Mouse (Mus musculus) layer of hippocampus, adult 11-12 months (tissue): ENCODE results near the gene Rnf115.
"Not testable (repeated sequence)": the region's sequence is repeated elsewhere in the genome, so short reads cannot be mapped to it uniquely, and the experiment has no call there.

ENCODE experiments used
- DNase-seq: peaks from one replicate; pipeline ENCODE4 v3.0.0; 2022; ENCODE audit warnings: low spot score

The Rnf115 gene

GRCm38 (mm10) chr3:96707903-96708683, 19.4 kb upstream of the Rnf115 start, which contains the start of gene Nudt17:
Gene Nudt17 (minus strand): TSS chr3:96708562.
- peak; percentile 81 for DNase-seq

GRCm38 (mm10) chr3:96708684-96709064, 18.8 kb upstream of the Rnf115 start:
- no peak for DNase-seq

- DNase-seq: no peak
Observed at GRCm38 (mm10) chr3:96714286-96714685, 13.2 kb upstream of the Rnf115 start.

- no peak for DNase-seq
Observed at GRCm38 (mm10) chr3:96715854-96716253, 11.6 kb upstream of the Rnf115 start.

- DNase-seq: peak; percentile 75
Observed at GRCm38 (mm10) chr3:96719173-96719572, 8.3 kb upstream of the Rnf115 start.

GRCm38 (mm10) chr3:96727828-96728633, 567 bp downstream of the Rnf115 start:
- DNase-seq: no peak

- no peak for DNase-seq
Observed at GRCm38 (mm10) chr3:96728634-96729402, 1.4 kb downstream of the Rnf115 start.

GRCm38 (mm10) chr3:96729403-96729784, 1.9 kb downstream of the Rnf115 start:
- no peak for DNase-seq

GRCm38 (mm10) chr3:96730785-96731184, 3.3 kb downstream of the Rnf115 start:
- no peak for DNase-seq

GRCm38 (mm10) chr3:96733984-96734383, 6.5 kb downstream of the Rnf115 start:
- DNase-seq: no peak

- DNase-seq: no peak
Observed at GRCm38 (mm10) chr3:96735200-96735599, 7.7 kb downstream of the Rnf115 start.

- no peak for DNase-seq
Observed at GRCm38 (mm10) chr3:96737013-96737740, 9.7 kb downstream of the Rnf115 start.

GRCm38 (mm10) chr3:96737995-96738394, 10.5 kb downstream of the Rnf115 start:
- DNase-seq: no peak

- not testable (repeated sequence) for DNase-seq
Observed at GRCm38 (mm10) chr3:96740279-96740678, 12.8 kb downstream of the Rnf115 start.

GRCm38 (mm10) chr3:96744348-96744747, 16.9 kb downstream of the Rnf115 start:
- no peak for DNase-seq

- DNase-seq: no peak
Observed at GRCm38 (mm10) chr3:96746829-96747228, 19.4 kb downstream of the Rnf115 start.

GRCm38 (mm10) chr3:96755935-96756334, 28.5 kb downstream of the Rnf115 start:
- DNase-seq: no peak

- no peak for DNase-seq
Observed at GRCm38 (mm10) chr3:96757691-96758090, 30.2 kb downstream of the Rnf115 start.

- peak; percentile 19 for DNase-seq
Observed at GRCm38 (mm10) chr3:96759695-96760094, 32.2 kb downstream of the Rnf115 start.

- DNase-seq: no peak
Observed at GRCm38 (mm10) chr3:96764528-96764927, 37.1 kb downstream of the Rnf115 start.

- DNase-seq: no peak
Observed at GRCm38 (mm10) chr3:96769971-96770370, 42.5 kb downstream of the Rnf115 start.

GRCm38 (mm10) chr3:96772949-96773348, 45.5 kb downstream of the Rnf115 start:
- DNase-seq: no peak
